Mouse (Mus musculus) liver, postnatal 0 days (tissue): ENCODE data around the gene Nin. TPM values are rescaled to one million over a fixed set of nuclear protein-coding genes. Genes with fewer than 3 reads are reported as not detected.
A peak's percentile ranks its signal among the peaks of the same experiment; 100 is the strongest.

ENCODE experiments used
- ATAC-seq: fragments of 200-750 bp; cut with Nextera tagmentation; 2 replicates; pipeline ENCODE4 v1.8.0; 2017; ENCODE audit warnings: mild to moderate bottlenecking, moderate library complexity
- DNase-seq: peaks from one replicate; pipeline ENCODE4 v3.0.0-alpha.2; 2016
- H3K27ac ChIP-seq: fragments of 300-500 bp; sonication (generic); 2 replicates; pipeline ENCODE4 v1.5.1; 2014; ENCODE audit warnings: antibody characterized with exemption, moderate library complexity, mild to moderate bottlenecking, low read depth
- H3K27me3 ChIP-seq: fragments of 300-500 bp; sonication (generic); 2 replicates; pipeline ENCODE4 v1.6.1; 2014; ENCODE audit warnings: low read length, control low read depth, mixed read lengths; ENCODE audit not compliant: insufficient read depth
- H3K36me3 ChIP-seq: fragments of 300-500 bp; sonication (generic); replicated peaks from 2 replicates; pipeline ENCODE4 v1.6.1; 2014; ENCODE audit warnings: mild to moderate bottlenecking, control low read depth, low read length, moderate library complexity, mixed read lengths; ENCODE audit not compliant: insufficient read depth
- H3K4me1 ChIP-seq: fragments of 300-500 bp; sonication (generic); 2 replicates; pipeline ENCODE4 v1.6.1; 2014; ENCODE audit warnings: antibody characterized with exemption, mild to moderate bottlenecking, control low read depth; ENCODE audit not compliant: insufficient read depth
- H3K4me2 ChIP-seq: fragments of 300-500 bp; sonication (generic); 2 replicates; pipeline ENCODE4 v1.6.1; 2014; ENCODE audit warnings: low read depth, mild to moderate bottlenecking, low read length, moderate library complexity, mixed read lengths
- H3K4me3 ChIP-seq: fragments of 300-500 bp; sonication (generic); 2 replicates; pipeline ENCODE4 v1.5.1; 2014; ENCODE audit warnings: low read depth, low read length
- H3K9ac ChIP-seq: fragments of 300-500 bp; sonication (generic); replicated peaks from 2 replicates; pipeline ENCODE4 v1.6.1; 2014; ENCODE audit warnings: mild to moderate bottlenecking, moderate library complexity
- H3K9me3 ChIP-seq: fragments of 300-500 bp; sonication (generic); 2 replicates; pipeline ENCODE4 v1.6.1; 2016; ENCODE audit warnings: mild to moderate bottlenecking, control low read depth, low read length, mixed read lengths
- CTCF ChIP-seq: sonication (generic); IDR thresholded peaks from 2 replicates; pipeline ENCODE4 v1.5.1; 2016; ENCODE audit warnings: antibody characterized with exemption, low read depth
- EP300 ChIP-seq: IDR thresholded peaks from 2 replicates; pipeline ENCODE4 v1.6.1; 2016; ENCODE audit warnings: antibody characterized with exemption, low read depth, mild to moderate bottlenecking
- WGBS: fragments of 180-500 bp; shearing (Covaris S2); extraction: QIAGEN DNeasy Blood & Tissue Kit; methylation state at CpG from one replicate; pipeline ENCODE4 v1.1.7; 2014; ENCODE audit not compliant: insufficient replicate concordance; 5-methylcytosine and 5-hydroxymethylcytosine counted together
- polyA plus RNA-seq: library from polyadenylated mRNA; unstranded; fragments of >200 nt; fragmentation: Nextera tagmentation; extraction: Ambion mirVana; gene quantifications from 2 replicates; pipeline ENCODE4 v1.2.1, GENCODE M21; 2015

Nin gene
- polyA plus RNA-seq: 1.9 and 2.9 TPM in 2 replicates

GRCm38 (mm10) chr12:70113351-70113750 lies at the start of gene Nin:
Gene Nin (minus strand): TSS chr12:70113717.
- no peak for TF ChIP-seq EP300
- TF ChIP-seq CTCF: no peak
- Histone ChIP-seq H3K27ac (peak within 1 kb of the TSS; percentile 89; the same call in 1 of the 2 replicates), H3K4me2 (peak within 1 kb of the TSS; percentile 99), H3K9ac (no peak within 1 kb of the TSS), H3K9me3 (no peaks in the 10 kb centered on the region), H3K4me1 (peaks cover 8% of the 10 kb centered on the region), H3K4me3 (no peak within 1 kb of the TSS), H3K36me3 (no peaks in the 10 kb centered on the region), H3K27me3 (0 out of 2 replicates have a peak, but pooled peaks cover 4% of the 10 kb centered on the region)
- no peak for ATAC-seq
- DNase-seq: no peak
- WGBS: 62% methylated on average over 11 of the region's 11 CpGs

- Histone ChIP-seq H3K9me3 (no peaks in the 10 kb centered on the region), H3K27ac (no peak overlapping the region), H3K36me3 (no peaks in the 10 kb centered on the region), H3K27me3 (no peaks in the 10 kb centered on the region), H3K4me2 (no peak overlapping the region), H3K4me1 (no peaks in the 10 kb centered on the region), H3K9ac (no peak overlapping the region), H3K4me3 (no peak overlapping the region)
- DNase-seq (no peak), ATAC-seq (no peak)
- 74% methylated on average over 5 of the region's 5 CpGs for WGBS
- no peak for TF ChIP-seq CTCF
- TF ChIP-seq EP300: no peak
Observed at GRCm38 (mm10) chr12:70161057-70161456, 47.5 kb upstream of the Nin start.

GRCm38 (mm10) chr12:70157292-70158066 lies 44.0 kb upstream of the Nin start:
- 56% methylated on average over 5 of the region's 5 CpGs for WGBS
- Histone ChIP-seq H3K4me1 (no peaks in the 10 kb centered on the region), H3K9ac (no peak overlapping the region), H3K27ac (no peak overlapping the region), H3K36me3 (no peaks in the 10 kb centered on the region), H3K9me3 (no peaks in the 10 kb centered on the region), H3K27me3 (no peaks in the 10 kb centered on the region), H3K4me3 (no peak overlapping the region), H3K4me2 (no peak overlapping the region)
- no peak for TF ChIP-seq CTCF
- no peak for TF ChIP-seq EP300
- ATAC-seq (no peak), DNase-seq (no peak)

GRCm38 (mm10) chr12:70156222-70156621 lies 42.7 kb upstream of the Nin start:
- Histone ChIP-seq H3K27ac (no peak overlapping the region), H3K4me3 (no peak overlapping the region), H3K9me3 (no peaks in the 10 kb centered on the region), H3K27me3 (no peaks in the 10 kb centered on the region), H3K4me2 (no peak overlapping the region), H3K36me3 (no peaks in the 10 kb centered on the region), H3K9ac (no peak overlapping the region), H3K4me1 (no peaks in the 10 kb centered on the region)
- TF ChIP-seq EP300 (no peak), CTCF (no peak)
- WGBS: 55% methylated on average over 6 of the region's 6 CpGs
- DNase-seq (no peak), ATAC-seq (no peak)

GRCm38 (mm10) chr12:70153842-70154241 lies 40.3 kb upstream of the Nin start, which contains the start of gene Abhd12b:
Gene Abhd12b (plus strand): TSS chr12:70154142.
- WGBS: 65% methylated on average over 3 of the region's 3 CpGs
- DNase-seq: no peak
- H3K4me3 ChIP-seq: no peak within 1 kb of the TSS
- H3K4me1 ChIP-seq: 0 out of 2 replicates have a peak, but pooled peaks cover under 1% of the 10 kb centered on the region
- H3K9ac ChIP-seq: no peak within 1 kb of the TSS
- no peaks in the 10 kb centered on the region for H3K27me3 ChIP-seq
- no peak for ATAC-seq
- no peak within 1 kb of the TSS for H3K4me2 ChIP-seq
- TF ChIP-seq EP300: no peak
- no peak for TF ChIP-seq CTCF
- H3K27ac ChIP-seq: no peak within 1 kb of the TSS
- H3K9me3 ChIP-seq: no peaks in the 10 kb centered on the region
- no peaks in the 10 kb centered on the region for H3K36me3 ChIP-seq

GRCm38 (mm10) chr12:70148631-70149265 lies 35.2 kb upstream of the Nin start:
- DNase-seq: no peak

More at GRCm38 (mm10) chr12:70148631-70149265, 35.2 kb upstream of the Nin start:
- Histone ChIP-seq H3K27ac (no peak overlapping the region), H3K27me3 (no peaks in the 10 kb centered on the region), H3K4me1 (0 out of 2 replicates have a peak, but pooled peaks cover 5% of the 10 kb centered on the region), H3K4me3 (peak overlapping the region; percentile 45), H3K4me2 (peak overlapping the region; percentile 69), H3K9me3 (no peaks in the 10 kb centered on the region), H3K36me3 (no peaks in the 10 kb centered on the region), H3K9ac (peak overlapping the region; percentile 8; the same call in 1 of the 2 replicates)
- ATAC-seq: no peak
- TF ChIP-seq EP300 (no peak), CTCF (no peak)
- 11% methylated on average over 11 of the region's 11 CpGs for WGBS
